Mouse (Mus musculus) G1E-ER4 (cell line): ENCODE measurements around the gene Trappc10. TPM values are rescaled to one million over a fixed set of nuclear protein-coding genes. Genes with fewer than 3 reads are reported as not detected.

Experiments
- GATA1 ChIP-seq: IDR thresholded peaks from one replicate; pipeline ENCODE4 v1.8.0; 2012; ENCODE audit warnings: low read length, inconsistent platforms
- polyA plus RNA-seq: library from polyadenylated mRNA; stranded (reverse); fragments of >175 nt; gene quantifications from 2 replicates; pipeline ENCODE4 v1.2.3, GENCODE M21; 2012

Gene Trappc10
- polyA plus RNA-seq = 67.8 and 109 TPM in 2 replicates

GRCm38 (mm10) chr10:78244438-78245224 lies at the start of gene Trappc10:
TSS of gene Trappc10 (minus strand) at chr10:78244641.
- TF ChIP-seq GATA1 = no peak

DNA sequence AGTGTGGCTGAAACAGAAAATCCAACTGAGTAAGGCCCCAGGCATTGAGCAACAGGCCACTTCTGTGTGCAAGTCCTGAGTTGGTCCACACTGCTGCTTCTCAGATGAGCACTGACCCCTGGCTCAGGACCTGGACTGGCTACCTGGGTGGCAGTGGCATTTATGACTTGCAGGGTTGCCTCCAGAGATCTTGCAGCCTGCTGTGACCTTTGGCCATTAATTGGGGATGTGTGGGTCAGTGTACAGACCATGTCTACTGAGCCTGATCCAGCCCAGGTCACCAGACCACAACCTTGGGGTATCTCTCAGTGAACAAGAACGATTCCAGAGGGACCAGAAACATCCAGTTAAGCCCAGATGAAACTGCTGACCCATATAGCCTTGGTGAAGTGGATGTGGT lies 49.1 kb upstream of the Trappc10 start:
- TF ChIP-seq GATA1 = no peak

- TF ChIP-seq GATA1 = no peak
These were observed 47.9 kb upstream of the Trappc10 start for GRCm38 (mm10) chr10:78292381-78292780.

- no peak for TF ChIP-seq GATA1
These were observed 46.5 kb upstream of the Trappc10 start for GRCm38 (mm10) chr10:78290730-78291535.

GRCm38 (mm10) chr10:78288896-78289295 lies 44.5 kb upstream of the Trappc10 start:
- no peak for TF ChIP-seq GATA1

DNA sequence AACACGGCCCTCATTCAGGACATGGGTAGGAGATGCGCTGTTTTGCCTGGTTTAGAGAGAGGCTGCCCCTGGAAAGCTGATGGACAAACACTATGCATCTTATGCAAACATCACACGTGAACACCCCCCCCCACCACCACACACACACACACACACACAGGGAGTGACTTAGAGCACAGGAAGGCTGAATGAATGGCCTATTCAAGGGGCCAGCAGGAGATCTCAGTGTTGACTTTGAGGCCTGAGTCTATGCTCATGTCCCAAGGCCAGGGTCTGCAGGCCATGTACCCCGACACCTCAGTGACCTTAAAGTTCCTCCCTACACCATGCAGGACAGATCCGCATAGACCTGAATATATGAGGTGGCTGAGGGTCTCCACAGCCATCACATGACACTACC lies 43.7 kb upstream of the Trappc10 start:
- TF ChIP-seq GATA1 = no peak

DNA sequence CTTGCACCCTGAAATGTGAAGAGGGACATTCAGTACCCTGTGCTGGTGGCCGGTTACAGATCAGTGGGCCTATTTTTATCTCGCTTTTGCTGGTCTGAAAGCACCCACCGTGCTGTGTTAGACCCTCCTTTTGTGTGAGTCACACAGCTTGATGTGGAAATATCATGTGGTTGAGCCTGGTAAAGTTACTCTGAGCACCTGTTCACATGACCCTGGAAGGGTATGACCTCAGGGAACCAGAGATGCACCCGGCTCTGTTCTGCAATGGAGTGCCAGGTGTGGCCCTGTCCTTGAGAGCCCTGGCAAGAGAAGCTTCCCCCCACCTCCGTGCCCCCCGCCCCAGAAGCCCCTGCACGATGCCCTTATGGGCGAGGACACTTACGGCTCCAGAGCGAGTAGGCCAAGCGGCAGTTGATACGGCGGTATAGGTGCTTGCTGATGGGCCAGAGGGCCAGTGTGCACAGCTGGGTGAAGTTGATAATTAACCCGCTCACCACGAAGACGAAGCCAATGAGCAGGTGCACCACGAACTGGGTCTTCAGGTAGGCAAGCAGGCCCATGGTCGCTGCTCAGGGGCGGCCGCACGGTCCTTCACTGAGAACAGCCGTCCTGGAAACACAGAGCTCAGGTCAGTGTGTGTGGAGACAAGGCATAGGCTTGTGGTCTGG lies 43.2 kb upstream of the Trappc10 start:
- TF ChIP-seq GATA1 = no peak

- TF ChIP-seq GATA1 = no peak
These were observed 41.5 kb upstream of the Trappc10 start for GRCm38 (mm10) chr10:78285959-78286358.

DNA sequence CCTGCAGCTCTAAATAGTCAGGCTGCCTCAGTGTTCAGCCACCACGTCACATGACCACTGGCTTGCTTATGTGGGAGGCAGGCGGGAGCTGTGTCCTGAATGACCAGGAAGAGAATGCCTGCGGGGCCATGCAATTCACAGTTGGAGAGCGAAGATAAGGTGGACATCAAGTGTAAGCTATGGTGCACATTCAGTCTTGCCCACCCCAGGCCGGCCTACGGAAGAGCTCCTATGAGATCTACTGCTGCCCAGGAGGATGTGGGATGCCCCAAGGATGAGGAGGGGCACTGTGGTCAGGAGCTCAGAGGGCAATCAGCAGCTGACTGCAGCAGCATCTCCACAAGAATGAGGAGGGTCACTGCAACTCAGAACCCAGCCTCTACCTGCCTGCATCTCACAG lies 41.0 kb upstream of the Trappc10 start:
- TF ChIP-seq GATA1 = no peak

GRCm38 (mm10) chr10:78284812-78285211 lies 40.4 kb upstream of the Trappc10 start:
- no peak for TF ChIP-seq GATA1

GRCm38 (mm10) chr10:78282411-78282810 lies 38.0 kb upstream of the Trappc10 start:
- TF ChIP-seq GATA1 = no peak

DNA sequence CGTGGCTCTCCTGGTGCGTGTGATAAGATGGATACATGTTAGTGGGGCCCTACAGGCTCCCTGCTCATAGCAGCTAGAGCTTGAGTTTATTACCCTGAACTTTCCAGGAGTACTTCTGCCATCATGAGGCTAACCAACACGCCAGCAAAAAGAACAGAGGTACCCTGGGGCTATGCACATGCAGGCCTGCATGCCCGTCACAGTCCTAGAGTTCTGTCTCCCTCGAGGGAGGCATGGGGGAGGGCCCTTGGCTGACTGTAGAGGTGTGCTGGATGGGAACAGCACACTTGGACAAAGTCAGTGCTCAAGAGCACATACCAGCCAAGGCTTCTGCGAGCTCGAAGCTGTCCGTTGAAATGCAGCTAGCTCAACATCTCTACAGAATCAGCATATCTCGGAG lies 36.0 kb upstream of the Trappc10 start:
- no peak for TF ChIP-seq GATA1

GRCm38 (mm10) chr10:78279210-78279609 lies 34.8 kb upstream of the Trappc10 start:
- no peak for TF ChIP-seq GATA1

- TF ChIP-seq GATA1 = no peak
These were observed 33.4 kb upstream of the Trappc10 start for GRCm38 (mm10) chr10:78277835-78278234.

- no peak for TF ChIP-seq GATA1
These were observed 31.8 kb upstream of the Trappc10 start for GRCm38 (mm10) chr10:78276242-78276641.

- no peak for TF ChIP-seq GATA1
These were observed 28.5 kb upstream of the Trappc10 start for GRCm38 (mm10) chr10:78272932-78273331.
